Mouse (Mus musculus) forelimb bud, embryonic 11.5 days (tissue): ENCODE measurements around the gene Polr3g.
"Not testable (repeated sequence)": the region's sequence is repeated elsewhere in the genome, so short reads cannot be mapped to it uniquely, and the experiment has no call there.

Source experiments
- DNase-seq: peaks from one replicate; pipeline ENCODE4 v3.0.0-alpha.2; 2012; ENCODE audit warnings: low read depth, low spot score

The Polr3g gene

DNA sequence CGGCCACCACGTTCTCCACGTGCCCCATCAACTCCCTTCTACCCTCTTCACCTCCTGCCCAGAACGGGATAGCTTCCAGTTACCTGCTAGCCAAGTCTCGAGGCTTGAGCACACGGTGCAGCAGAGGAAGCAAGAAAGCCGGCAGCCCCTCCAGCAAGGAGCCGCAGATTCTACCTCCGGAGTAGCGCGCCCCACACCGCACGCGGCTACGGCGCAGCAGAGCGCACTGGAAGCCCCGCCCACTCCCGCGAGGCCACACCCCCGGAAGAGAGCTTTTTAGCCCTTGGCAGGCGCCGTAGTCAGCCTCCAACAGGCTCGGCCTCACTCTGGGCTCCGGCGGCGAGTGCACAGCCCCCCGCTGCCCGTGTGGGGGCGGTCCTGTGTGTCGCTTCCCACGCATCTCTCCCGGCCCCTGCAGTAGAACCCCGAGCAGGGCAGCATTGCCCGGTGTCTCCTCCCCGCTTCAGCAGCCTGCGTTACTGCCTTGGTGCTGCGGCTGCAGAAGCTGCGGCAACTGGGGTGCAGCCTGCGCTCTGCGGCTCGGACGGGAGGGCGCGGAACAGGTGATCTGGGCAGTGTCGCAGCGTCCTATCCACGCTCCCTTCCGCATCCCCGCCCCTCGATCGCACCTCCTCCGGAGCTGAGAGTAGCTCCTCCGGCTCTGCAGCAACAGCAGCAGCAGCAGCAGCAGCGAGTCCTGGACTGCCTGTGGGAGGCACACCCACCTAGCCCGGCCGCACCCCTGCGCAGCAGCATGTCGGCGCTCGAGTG is at the start of gene Polr3g, which contains the start of gene Mblac2:
Gene Polr3g, minus strand, starts transcription at position 239 of the 771 bp plus-strand sequence.
Gene Mblac2, plus strand, starts transcription at position 567 of the 771 bp plus-strand sequence.
- peak; percentile 91 for DNase-seq

DNA sequence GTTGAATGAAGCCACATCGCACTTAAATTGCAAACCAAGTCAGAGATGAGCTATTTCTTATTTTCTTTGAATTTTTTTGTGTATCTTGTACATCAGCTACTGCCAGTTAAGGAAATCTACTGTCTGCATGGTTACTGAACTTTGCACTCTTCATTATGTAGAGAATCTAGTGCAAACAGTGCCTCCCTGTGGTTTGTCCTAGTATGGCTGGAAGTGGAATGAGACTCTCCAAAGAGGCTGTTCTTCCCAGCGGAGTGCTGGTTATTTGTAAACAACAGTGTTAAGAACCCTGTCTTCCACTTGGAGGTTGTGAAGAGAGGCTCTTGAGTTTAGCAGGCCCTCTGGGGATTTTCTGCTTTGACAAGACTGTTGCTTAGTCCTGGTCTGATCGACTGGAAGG is 49.6 kb upstream of the Polr3g start:
- DNase-seq = peak; percentile 33

GRCm38 (mm10) chr13:81757058-81757660 is 46.3 kb upstream of the Polr3g start:
- DNase-seq = no peak

- no peak for DNase-seq
Measured at GRCm38 (mm10) chr13:81755324-81755723, 44.5 kb upstream of the Polr3g start.

- no peak for DNase-seq
Measured at GRCm38 (mm10) chr13:81754878-81755277, 44.1 kb upstream of the Polr3g start.

- DNase-seq = no peak
Measured at GRCm38 (mm10) chr13:81744092-81744396, 33.2 kb upstream of the Polr3g start.

DNA sequence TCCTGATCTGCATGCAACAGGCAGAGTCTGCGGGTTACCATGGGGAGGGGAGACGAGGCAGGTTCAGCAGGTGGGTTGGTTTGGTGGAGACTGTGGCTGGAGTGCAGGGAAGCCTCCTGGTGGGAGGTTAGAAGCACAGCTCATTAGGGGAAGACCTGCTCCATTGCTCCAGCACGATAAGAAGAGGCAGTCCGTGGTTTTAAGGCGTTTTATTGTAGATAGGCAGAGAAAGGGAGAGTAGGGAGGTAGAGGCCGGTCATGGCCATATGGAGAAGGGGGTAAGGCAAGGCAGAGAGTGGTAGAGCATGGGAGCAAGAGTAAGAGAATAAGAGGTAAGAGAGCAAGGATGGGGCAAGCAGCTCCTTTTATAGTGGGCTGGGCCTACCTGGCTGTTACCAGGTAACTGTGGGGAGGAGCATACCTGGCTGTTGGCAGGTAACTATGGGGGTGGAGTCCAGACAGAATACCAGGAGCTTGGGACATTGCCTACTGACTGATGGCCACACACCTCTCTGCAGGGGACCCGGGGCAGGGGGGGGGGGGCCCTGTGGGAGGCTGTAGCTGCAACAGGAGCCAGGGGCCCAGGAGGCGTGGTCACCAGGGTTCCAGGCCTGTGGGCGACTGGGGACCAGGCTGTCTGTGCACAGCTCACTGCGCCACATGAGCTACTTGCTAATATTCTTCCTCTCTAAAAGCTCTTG is 32.7 kb upstream of the Polr3g start:
- no peak for DNase-seq

DNA sequence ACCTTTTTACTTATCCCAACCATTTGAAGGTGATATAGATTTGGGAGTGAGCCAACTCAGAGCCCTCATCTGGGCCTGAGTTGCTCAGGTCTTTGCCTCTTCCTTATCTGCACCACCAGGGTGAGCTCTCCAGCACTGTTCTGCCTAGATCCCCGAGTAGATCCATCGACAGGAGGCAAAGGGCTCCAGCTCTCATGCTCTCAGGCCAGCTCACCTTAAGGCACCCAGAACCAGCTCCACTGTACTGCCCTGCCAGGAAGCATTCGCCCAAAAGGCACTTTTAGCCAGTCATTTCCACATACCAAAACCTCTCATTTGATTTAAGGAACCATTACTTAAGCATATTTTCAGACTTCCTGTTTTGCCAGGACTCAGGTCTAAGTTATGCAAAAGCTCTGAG is 30.1 kb upstream of the Polr3g start:
- DNase-seq = no peak

- DNase-seq = no peak
Measured at GRCm38 (mm10) chr13:81736606-81737005, 25.8 kb upstream of the Polr3g start.

DNA sequence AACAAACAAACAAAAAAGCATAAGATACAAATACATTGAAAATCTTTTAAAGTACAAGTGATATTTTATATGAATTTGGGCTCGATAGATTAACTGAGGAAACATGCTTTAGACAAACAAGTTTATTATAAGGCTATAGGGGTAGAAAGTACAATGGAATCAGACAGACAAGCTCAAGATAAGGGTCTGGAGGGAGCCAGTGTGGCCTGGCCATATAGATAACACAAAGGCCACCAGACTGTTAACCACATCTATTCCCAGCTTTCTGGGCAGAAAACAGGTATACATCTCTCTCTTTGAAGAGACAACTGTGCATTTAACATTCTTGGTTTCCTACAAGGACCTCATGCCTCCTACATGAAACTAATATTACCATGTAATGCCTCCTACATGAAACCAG is 19.5 kb upstream of the Polr3g start:
- no peak for DNase-seq

DNA sequence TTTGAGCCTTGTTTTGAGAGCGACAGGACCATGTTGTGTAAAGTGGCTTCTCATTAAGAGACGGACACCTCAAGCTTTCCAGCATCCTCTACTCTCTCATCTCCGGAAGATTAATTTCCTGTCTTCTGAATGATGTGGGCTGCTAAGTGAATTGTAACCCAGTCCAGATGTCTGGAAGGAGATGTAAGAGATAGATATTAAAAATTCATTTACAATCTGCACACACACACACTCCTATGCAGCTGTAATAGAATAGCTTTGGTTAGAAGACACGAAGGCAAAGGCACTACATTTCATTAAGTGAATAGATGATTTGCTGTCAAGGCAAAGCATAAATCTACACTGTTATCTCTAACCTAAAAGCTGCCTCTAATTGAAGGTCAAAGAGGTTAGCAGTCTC is 18.3 kb upstream of the Polr3g start:
- DNase-seq = no peak

DNA sequence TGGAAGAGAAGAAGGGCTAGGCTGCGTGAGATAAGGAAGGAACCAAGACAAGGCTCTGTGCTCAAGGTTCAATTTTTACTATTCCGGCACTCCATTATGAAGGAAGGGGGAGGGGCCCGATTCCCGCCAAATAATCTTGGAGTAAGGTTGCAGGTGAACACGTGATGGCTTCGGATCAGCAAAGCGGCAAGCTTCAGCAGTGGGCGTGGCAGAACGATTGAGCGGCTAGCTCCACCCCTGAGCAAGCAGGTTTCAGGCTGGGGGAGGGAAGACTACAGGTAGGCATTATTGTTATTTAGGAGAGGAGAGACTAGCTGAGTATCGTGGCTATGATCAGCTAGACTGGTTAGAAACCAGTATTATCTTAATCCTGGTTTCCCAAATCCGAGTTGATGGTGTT is 17.3 kb upstream of the Polr3g start:
- DNase-seq = not testable (repeated sequence)

DNA sequence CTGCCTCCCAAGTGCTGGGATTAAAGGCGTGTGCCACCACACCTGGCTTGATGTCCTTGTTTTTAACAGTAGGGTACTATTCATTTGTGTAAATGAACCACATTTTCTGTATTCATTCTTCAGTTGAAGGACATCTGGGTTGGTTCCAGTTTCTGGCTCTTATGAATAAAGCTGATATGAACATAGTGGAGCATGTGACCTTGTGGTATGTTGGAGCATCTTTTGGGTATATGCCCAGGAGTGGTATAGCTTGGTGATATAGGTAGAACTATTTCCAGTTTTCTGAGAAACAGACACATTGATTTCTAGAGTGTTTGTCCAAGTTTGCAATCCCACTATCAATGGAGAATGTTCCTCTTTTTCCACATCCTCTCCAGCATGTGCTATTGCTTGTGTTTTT is 3.1 kb upstream of the Polr3g start:
- DNase-seq = no peak

GRCm38 (mm10) chr13:81711546-81712371 is 946 bp upstream of the Polr3g start:
- peak; percentile 16 for DNase-seq

GRCm38 (mm10) chr13:81710266-81710665 is 547 bp downstream of the Polr3g start:
- DNase-seq = no peak

DNA sequence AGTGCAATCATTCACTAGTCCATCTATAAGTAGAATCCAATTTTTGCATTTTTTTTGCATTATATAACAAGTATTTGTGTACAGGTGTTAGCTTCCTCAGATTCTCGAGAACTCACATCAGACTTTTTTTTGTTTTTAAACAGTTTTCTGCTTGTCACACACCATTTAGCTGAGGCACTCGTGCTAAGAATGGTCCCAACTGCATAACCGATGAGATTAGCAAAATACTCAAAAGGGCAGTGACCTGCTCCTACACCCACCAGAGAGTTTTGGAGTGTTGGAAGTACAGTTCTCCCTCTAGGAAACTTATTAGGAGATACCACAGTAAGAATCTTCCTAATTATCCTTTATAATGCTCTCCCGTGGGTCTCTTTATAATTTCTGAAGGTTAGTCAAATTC is 1.0 kb downstream of the Polr3g start:
- DNase-seq = no peak

GRCm38 (mm10) chr13:81706311-81706710 is 4.5 kb downstream of the Polr3g start:
- no peak for DNase-seq

DNA sequence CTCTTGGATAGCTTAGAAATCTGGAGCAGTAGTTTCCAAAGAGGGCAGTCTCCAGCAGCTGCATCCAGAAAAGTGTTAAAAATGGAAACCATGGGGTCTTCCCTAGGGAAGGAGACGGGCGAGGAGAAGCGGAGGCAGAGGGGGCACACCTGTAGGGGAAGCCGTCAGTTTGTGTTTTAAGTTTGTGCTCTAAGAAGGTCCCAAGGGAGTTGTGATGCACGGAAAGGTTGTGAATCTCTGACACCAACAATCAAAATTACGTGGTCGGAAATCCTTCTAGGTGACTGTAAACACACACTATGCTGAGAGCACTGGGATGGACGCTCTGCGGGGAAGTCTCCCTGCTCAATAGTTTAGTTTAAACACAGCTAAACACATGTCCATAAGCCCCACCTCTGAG is 7.2 kb downstream of the Polr3g start:
- no peak for DNase-seq

GRCm38 (mm10) chr13:81703148-81703547 is 7.7 kb downstream of the Polr3g start:
- DNase-seq = no peak

- DNase-seq = no peak
Measured at GRCm38 (mm10) chr13:81694446-81694845, 16.4 kb downstream of the Polr3g start.

DNA sequence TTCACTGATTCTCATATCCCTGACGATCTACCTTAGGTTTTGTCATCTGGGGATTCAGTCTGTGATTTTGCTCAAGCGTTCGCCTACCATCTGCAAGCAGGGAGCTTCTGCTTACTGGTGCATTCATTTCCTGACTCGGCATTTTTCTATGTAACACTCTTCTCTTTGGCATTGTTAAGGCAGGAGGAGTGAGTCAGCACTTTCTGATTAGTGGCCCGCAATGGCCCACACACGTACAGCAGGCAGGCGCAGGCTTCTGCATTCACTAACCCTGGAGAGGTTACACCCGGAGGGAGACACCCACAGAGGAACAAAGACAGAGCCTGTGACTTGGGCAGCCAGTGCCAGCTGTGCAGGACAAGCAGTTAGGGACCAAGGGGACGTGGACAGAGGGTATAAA is 19.2 kb downstream of the Polr3g start:
- DNase-seq = no peak

DNA sequence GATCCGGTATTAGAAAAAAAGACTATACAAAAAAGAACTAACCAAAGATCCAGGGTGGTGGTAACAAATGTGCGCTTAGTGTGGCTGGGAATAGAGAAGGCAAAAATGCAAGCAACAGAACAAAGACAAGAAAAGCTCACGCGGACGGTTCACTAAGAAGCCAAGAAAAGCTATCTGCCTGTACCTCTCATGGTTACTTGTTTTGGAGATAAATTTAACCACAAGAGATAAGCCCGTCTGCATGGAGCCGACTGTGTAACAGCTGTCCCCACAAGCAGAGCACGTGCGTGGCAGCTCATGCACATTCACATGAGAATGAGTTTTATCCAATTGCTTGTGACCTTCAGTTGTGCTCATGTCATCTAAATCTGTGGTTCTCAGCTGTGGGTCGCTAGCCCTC is 20.3 kb downstream of the Polr3g start:
- DNase-seq = no peak
